Mouse (Mus musculus) hindbrain, postnatal 0 days (tissue): ENCODE results near the gene Abcf3. TPM values are rescaled to one million over a fixed set of nuclear protein-coding genes. Genes with fewer than 3 reads are reported as not detected.

ENCODE experiments used
- ATAC-seq: fragments of 200-750 bp; cut with Nextera tagmentation; 2 replicates; pipeline ENCODE4 v1.8.0; 2017; ENCODE audit warnings: mild to moderate bottlenecking, moderate TSS enrichment, moderate library complexity
- DNase-seq: peaks from one replicate; pipeline ENCODE4 v3.0.0-alpha.2; 2015; ENCODE audit warnings: low spot score
- H3K27ac ChIP-seq: fragments of 300-500 bp; sonication (generic); 2 replicates; pipeline ENCODE4 v1.5.1; 2014; ENCODE audit warnings: mild to moderate bottlenecking
- H3K27me3 ChIP-seq: fragments of 300-500 bp; sonication (generic); 2 replicates; pipeline ENCODE4 v1.6.1; 2014; ENCODE audit warnings: low read length, mixed read lengths; ENCODE audit not compliant: insufficient read depth
- H3K36me3 ChIP-seq: fragments of 300-500 bp; sonication (generic); 2 replicates; pipeline ENCODE4 v1.6.1; 2014; ENCODE audit warnings: low read length, mixed read lengths; ENCODE audit not compliant: insufficient read depth
- H3K4me1 ChIP-seq: fragments of 300-500 bp; sonication (generic); 2 replicates; pipeline ENCODE4 v1.6.1; 2014; ENCODE audit warnings: antibody characterized with exemption, low read length, mixed read lengths; ENCODE audit not compliant: insufficient read depth
- H3K4me2 ChIP-seq: fragments of 300-500 bp; sonication (generic); 2 replicates; pipeline ENCODE4 v1.6.1; 2014; ENCODE audit warnings: low read depth, mild to moderate bottlenecking, low read length, moderate library complexity, mixed read lengths
- H3K4me3 ChIP-seq: fragments of 300-500 bp; sonication (generic); 2 replicates; pipeline ENCODE4 v1.5.1; 2014; ENCODE audit warnings: low read length
- H3K9ac ChIP-seq: fragments of 300-500 bp; sonication (generic); replicated peaks from 2 replicates; pipeline ENCODE4 v1.6.1; 2014; ENCODE audit warnings: mild to moderate bottlenecking, low read length, moderate library complexity, mixed read lengths
- H3K9me3 ChIP-seq: fragments of 300-500 bp; sonication (generic); 2 replicates; pipeline ENCODE4 v1.6.1; 2016; ENCODE audit warnings: low read length, mixed read lengths
- CTCF ChIP-seq: IDR thresholded peaks from 2 replicates; pipeline ENCODE4 v1.5.1; 2016; ENCODE audit warnings: antibody characterized with exemption, control low read depth, low read depth
- WGBS: fragments of 180-500 bp; shearing (Covaris S2); extraction: QIAGEN DNeasy Blood & Tissue Kit; methylation state at CpG from one replicate; pipeline ENCODE4 v1.1.7; 2014; 5-methylcytosine and 5-hydroxymethylcytosine counted together
- polyA plus RNA-seq: library from polyadenylated mRNA; unstranded; fragments of >200 nt; fragmentation: Nextera tagmentation; extraction: Ambion mirVana; gene quantifications from 2 replicates; pipeline ENCODE4 v1.2.1, GENCODE M21; 2015
- total RNA-seq: library from RNA; depleted of rRNA; stranded (reverse); fragments of >200 nt; gene quantifications from 2 replicates; pipeline ENCODE4 v1.2.3, GENCODE M21; 2014; rRNA removed

Gene Abcf3
- total RNA-seq = 42.1 and 63.4 TPM in 2 replicates
- polyA plus RNA-seq = 67.5 and 73.2 TPM in 2 replicates

- WGBS = under 1% methylated on average over 56 of the region's 56 CpGs
Measured at GRCm38 (mm10) chr16:20548096-20548948, at the start of gene Abcf3. Gene Abcf3, plus strand, starts transcription at chr16:20548577.

GRCm38 (mm10) chr16:20498677-20499475 is 49.5 kb upstream of the Abcf3 start, which contains the start of gene Eif2b5:
Gene Eif2b5, plus strand, starts transcription at chr16:20498817.
- Histone ChIP-seq H3K9ac (peak within 1 kb of the TSS; percentile 66), H3K4me2 (peak within 1 kb of the TSS; percentile 76), H3K27me3 (no peaks in the 10 kb centered on the region), H3K27ac (peak within 1 kb of the TSS; percentile 80), H3K4me1 (no peaks in the 10 kb centered on the region; the same call in 1 of the 2 replicates), H3K36me3 (peaks cover 28% of the 10 kb centered on the region), H3K9me3 (no peaks in the 10 kb centered on the region), H3K4me3 (peak within 1 kb of the TSS; percentile 72)
- DNase-seq = peak; percentile 94
- peak; percentile 93 for ATAC-seq
- 0 out of 2 replicates have a peak, but pooled peaks have one; percentile 3 for TF ChIP-seq CTCF
- under 1% methylated on average over 49 of the region's 49 CpGs for WGBS

More at GRCm38 (mm10) chr16:20548096-20548948, at the start of gene Abcf3:
- DNase-seq = peak; percentile 100
- Histone ChIP-seq H3K9ac (peak within 1 kb of the TSS; percentile 79), H3K4me2 (peak within 1 kb of the TSS; percentile 91), H3K4me1 (peaks cover 7% of the 10 kb centered on the region; the same call in 1 of the 2 replicates), H3K9me3 (no peaks in the 10 kb centered on the region), H3K27me3 (no peaks in the 10 kb centered on the region), H3K36me3 (peaks cover 27% of the 10 kb centered on the region), H3K4me3 (peak within 1 kb of the TSS; percentile 78), H3K27ac (peak within 1 kb of the TSS; percentile 70; the same call in 1 of the 2 replicates)
- TF ChIP-seq CTCF = no peak
- ATAC-seq = peak; percentile 99

GRCm38 (mm10) chr16:20506000-20506399 is 42.4 kb upstream of the Abcf3 start:
- H3K36me3 ChIP-seq = peaks cover 88% of the 10 kb centered on the region
- H3K27ac ChIP-seq = no peak overlapping the region
- H3K4me1 ChIP-seq = no peaks in the 10 kb centered on the region
- H3K9me3 ChIP-seq = no peaks in the 10 kb centered on the region
- ATAC-seq (no peak), DNase-seq (no peak)
- no peak for TF ChIP-seq CTCF
- no peaks in the 10 kb centered on the region for H3K27me3 ChIP-seq
- no peak overlapping the region for H3K4me3 ChIP-seq
- no peak overlapping the region for H3K9ac ChIP-seq
- 92% methylated on average over 8 of the region's 8 CpGs for WGBS
- H3K4me2 ChIP-seq = no peak overlapping the region

- TF ChIP-seq CTCF = peak; percentile 68
- no peak overlapping the region for H3K4me2 ChIP-seq
- no peak overlapping the region for H3K27ac ChIP-seq
- 79% methylated on average over 3 of the region's 3 CpGs for WGBS
- H3K36me3 ChIP-seq = peaks cover 65% of the 10 kb centered on the region
- H3K27me3 ChIP-seq = no peaks in the 10 kb centered on the region
- H3K9me3 ChIP-seq = no peaks in the 10 kb centered on the region
- peak; percentile 56 for DNase-seq
- no peak overlapping the region for H3K4me3 ChIP-seq
- H3K9ac ChIP-seq = no peak overlapping the region
- H3K4me1 ChIP-seq = no peaks in the 10 kb centered on the region
- ATAC-seq = peak; percentile 46
Measured at GRCm38 (mm10) chr16:20509349-20509748, 39.0 kb upstream of the Abcf3 start.

- H3K27ac ChIP-seq = no peak overlapping the region
- H3K27me3 ChIP-seq = no peaks in the 10 kb centered on the region
- no peaks in the 10 kb centered on the region for H3K4me1 ChIP-seq
- no peak for DNase-seq
- no peak overlapping the region for H3K4me2 ChIP-seq
- no peak for ATAC-seq
- 81% methylated on average over 7 of the region's 7 CpGs for WGBS
- no peak for TF ChIP-seq CTCF
- no peak overlapping the region for H3K4me3 ChIP-seq
- peaks cover 47% of the 10 kb centered on the region for H3K36me3 ChIP-seq
- H3K9me3 ChIP-seq = no peaks in the 10 kb centered on the region
- H3K9ac ChIP-seq = no peak overlapping the region
Measured at GRCm38 (mm10) chr16:20511277-20511847, 37.0 kb upstream of the Abcf3 start.

GRCm38 (mm10) chr16:20516032-20516431 is 32.3 kb upstream of the Abcf3 start:
- H3K36me3 ChIP-seq = peaks cover 11% of the 10 kb centered on the region
- H3K27me3 ChIP-seq = no peaks in the 10 kb centered on the region
- peak overlapping the region; percentile 92 for H3K4me2 ChIP-seq
- H3K9me3 ChIP-seq = no peaks in the 10 kb centered on the region
- peak overlapping the region; percentile 93; the same call in 1 of the 2 replicates for H3K27ac ChIP-seq
- DNase-seq (no peak), ATAC-seq (no peak)
- peaks cover 12% of the 10 kb centered on the region; the same call in 1 of the 2 replicates for H3K4me1 ChIP-seq
- no peak overlapping the region for H3K9ac ChIP-seq
- peak overlapping the region; percentile 99 for H3K4me3 ChIP-seq
- TF ChIP-seq CTCF = no peak
